Mouse (Mus musculus) E14TG2a.4 (cell line): Measurements from ENCODE around the gene Arhgap22.

ENCODE experiments used
- CTCF ChIP-seq: conservative IDR thresholded peaks from 2 replicates; pipeline ENCODE4 v1.5.1; 2014; ENCODE audit warnings: low read length
- POU5F1 ChIP-seq: IDR thresholded peaks from 2 replicates; pipeline ENCODE4 v1.6.1; 2014; ENCODE audit warnings: low read length, borderline replicate concordance

GRCm38 (mm10) chr14:33305645-33306281 lies 91.9 kb downstream of the Arhgap22 start:
- no peak for TF ChIP-seq CTCF
- TF ChIP-seq POU5F1, result no peak
